Mouse (Mus musculus): ENCODE results near the gene Tpgs1. TPM values are rescaled to one million over a fixed set of nuclear protein-coding genes. Genes with fewer than 3 reads are reported as not detected.

The Tpgs1 gene
- polyA plus RNA-seq, 1 experiment, result 138 TPM

- Histone ChIP-seq H3K36me3 (ENCODE audit: control insufficient read depth, insufficient read depth, low read length) (peaks cover 42% of the 10 kb centered on the region), H3K4me1 (ENCODE audit: control insufficient read depth, insufficient read depth, insufficient read length, low read length) (peaks cover 21% of the 10 kb centered on the region), H3K27ac (ENCODE audit: insufficient read depth, low read depth, low read length) (no peak overlapping the region), H3K4me3 (ENCODE audit: low read depth, low read length) (no peak overlapping the region), H3K27me3 (ENCODE audit: control insufficient read depth, insufficient read depth, low read length) (no peaks in the 10 kb centered on the region)
- TF ChIP-seq POLR2A (IDR thresholded peaks at IDR 0.05; ENCODE audit: low read depth, low read length) (no peak), CTCF (IDR thresholded peaks at IDR 0.05; ENCODE audit: extremely low read depth, insufficient read length, insufficient replicate concordance, low read depth, low read length) (no peak)
- WGBS, result 93% methylated on average over 25 of the region's 25 CpGs
These were observed 15.8 kb downstream of the Tpgs1 start for GRCm38 (mm10) chr10:79684770-79685600.

DNA sequence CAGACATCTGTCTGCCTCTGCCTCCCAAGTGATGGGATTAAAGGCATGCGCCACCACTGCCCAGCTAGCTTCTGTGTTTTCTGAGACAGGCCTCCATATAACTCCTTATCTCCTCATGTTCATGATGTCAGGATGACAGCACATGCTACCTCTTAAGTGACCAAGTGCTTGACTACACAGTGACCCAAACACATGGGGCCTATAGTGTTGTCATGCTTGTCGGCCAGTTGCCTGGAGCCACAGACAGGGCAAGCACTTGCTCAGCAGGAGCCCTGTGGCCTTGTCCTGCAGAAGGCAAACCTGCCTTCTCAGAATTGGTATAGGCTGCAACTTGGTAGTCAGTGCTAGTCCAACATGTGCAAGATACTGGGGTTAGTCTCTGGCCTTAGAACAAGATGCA lies 17.1 kb downstream of the Tpgs1 start:
- Histone ChIP-seq H3K27me3 (ENCODE audit: control insufficient read depth, insufficient read depth, low read length) (no peaks in the 10 kb centered on the region), H3K4me3 (ENCODE audit: low read depth, low read length) (no peak overlapping the region), H3K27ac (ENCODE audit: insufficient read depth, low read depth, low read length) (no peak overlapping the region), H3K4me1 (ENCODE audit: control insufficient read depth, insufficient read depth, insufficient read length, low read length) (peaks cover 12% of the 10 kb centered on the region), H3K36me3 (ENCODE audit: control insufficient read depth, insufficient read depth, low read length) (peaks cover 42% of the 10 kb centered on the region)
- WGBS, result 91% methylated on average over 2 of the region's 2 CpGs
- no peak for TF ChIP-seq CTCF (IDR thresholded peaks at IDR 0.05; ENCODE audit: extremely low read depth, insufficient read length, insufficient replicate concordance, low read depth, low read length)
- TF ChIP-seq POLR2A (IDR thresholded peaks at IDR 0.05; ENCODE audit: low read depth, low read length), result no peak

GRCm38 (mm10) chr10:79686691-79687090 lies 17.5 kb downstream of the Tpgs1 start:
- TF ChIP-seq CTCF (IDR thresholded peaks at IDR 0.05; ENCODE audit: extremely low read depth, insufficient read length, insufficient replicate concordance, low read depth, low read length), result no peak
- no peak for TF ChIP-seq POLR2A (IDR thresholded peaks at IDR 0.05; ENCODE audit: low read depth, low read length)
- Histone ChIP-seq H3K36me3 (ENCODE audit: control insufficient read depth, insufficient read depth, low read length) (peaks cover 42% of the 10 kb centered on the region), H3K27ac (ENCODE audit: insufficient read depth, low read depth, low read length) (no peak overlapping the region), H3K4me3 (ENCODE audit: low read depth, low read length) (no peak overlapping the region), H3K4me1 (ENCODE audit: control insufficient read depth, insufficient read depth, insufficient read length, low read length) (peaks cover 12% of the 10 kb centered on the region), H3K27me3 (ENCODE audit: control insufficient read depth, insufficient read depth, low read length) (no peaks in the 10 kb centered on the region)
- 93% methylated on average over 1 of the region's 1 CpGs for WGBS

- TF ChIP-seq CTCF (IDR thresholded peaks at IDR 0.05; ENCODE audit: extremely low read depth, insufficient read length, insufficient replicate concordance, low read depth, low read length) (no peak), POLR2A (IDR thresholded peaks at IDR 0.05; ENCODE audit: low read depth, low read length) (no peak)
- WGBS, result 86% methylated on average over 6 of the region's 6 CpGs
- Histone ChIP-seq H3K27ac (ENCODE audit: insufficient read depth, low read depth, low read length) (no peak overlapping the region), H3K27me3 (ENCODE audit: control insufficient read depth, insufficient read depth, low read length) (no peaks in the 10 kb centered on the region), H3K36me3 (ENCODE audit: control insufficient read depth, insufficient read depth, low read length) (peaks cover 42% of the 10 kb centered on the region), H3K4me1 (ENCODE audit: control insufficient read depth, insufficient read depth, insufficient read length, low read length) (peaks cover 12% of the 10 kb centered on the region), H3K4me3 (ENCODE audit: low read depth, low read length) (no peak overlapping the region)
These were observed 18.3 kb downstream of the Tpgs1 start for GRCm38 (mm10) chr10:79687513-79687912.

- no peak within 1 kb of the TSS for H3K4me3 ChIP-seq (ENCODE audit: low read depth, low read length)
- no peaks in the 10 kb centered on the region for H3K27me3 ChIP-seq (ENCODE audit: control insufficient read depth, insufficient read depth, low read length)
- peaks cover 4% of the 10 kb centered on the region; the same call in 1 of the 2 replicates for H3K4me1 ChIP-seq (ENCODE audit: control insufficient read depth, insufficient read depth, insufficient read length, low read length)
- 79% methylated on average over 4 of the region's 4 CpGs for WGBS
- peaks cover 42% of the 10 kb centered on the region for H3K36me3 ChIP-seq (ENCODE audit: control insufficient read depth, insufficient read depth, low read length)
- TF ChIP-seq POLR2A (IDR thresholded peaks at IDR 0.05; ENCODE audit: low read depth, low read length) (no peak), CTCF (IDR thresholded peaks at IDR 0.05; ENCODE audit: extremely low read depth, insufficient read length, insufficient replicate concordance, low read depth, low read length) (no peak)
- H3K27ac ChIP-seq (ENCODE audit: insufficient read depth, low read depth, low read length), result no peak within 1 kb of the TSS
These were observed 19.6 kb downstream of the Tpgs1 start, which contains the start of gene Gzmm for GRCm38 (mm10) chr10:79688720-79689119. Gene Gzmm (plus strand): TSS chr10:79689020.

- Histone ChIP-seq H3K36me3 (ENCODE audit: control insufficient read depth, insufficient read depth, low read length) (peaks cover 42% of the 10 kb centered on the region), H3K4me1 (ENCODE audit: control insufficient read depth, insufficient read depth, insufficient read length, low read length) (no peaks in the 10 kb centered on the region), H3K27ac (ENCODE audit: insufficient read depth, low read depth, low read length) (no peak overlapping the region), H3K4me3 (ENCODE audit: low read depth, low read length) (no peak overlapping the region), H3K27me3 (ENCODE audit: control insufficient read depth, insufficient read depth, low read length) (no peaks in the 10 kb centered on the region)
- TF ChIP-seq CTCF (IDR thresholded peaks at IDR 0.05; ENCODE audit: extremely low read depth, insufficient read length, insufficient replicate concordance, low read depth, low read length), result no peak
- no peak for TF ChIP-seq POLR2A (IDR thresholded peaks at IDR 0.05; ENCODE audit: low read depth, low read length)
- 90% methylated on average over 3 of the region's 3 CpGs for WGBS
These were observed 20.0 kb downstream of the Tpgs1 start for GRCm38 (mm10) chr10:79689178-79689577.

DNA sequence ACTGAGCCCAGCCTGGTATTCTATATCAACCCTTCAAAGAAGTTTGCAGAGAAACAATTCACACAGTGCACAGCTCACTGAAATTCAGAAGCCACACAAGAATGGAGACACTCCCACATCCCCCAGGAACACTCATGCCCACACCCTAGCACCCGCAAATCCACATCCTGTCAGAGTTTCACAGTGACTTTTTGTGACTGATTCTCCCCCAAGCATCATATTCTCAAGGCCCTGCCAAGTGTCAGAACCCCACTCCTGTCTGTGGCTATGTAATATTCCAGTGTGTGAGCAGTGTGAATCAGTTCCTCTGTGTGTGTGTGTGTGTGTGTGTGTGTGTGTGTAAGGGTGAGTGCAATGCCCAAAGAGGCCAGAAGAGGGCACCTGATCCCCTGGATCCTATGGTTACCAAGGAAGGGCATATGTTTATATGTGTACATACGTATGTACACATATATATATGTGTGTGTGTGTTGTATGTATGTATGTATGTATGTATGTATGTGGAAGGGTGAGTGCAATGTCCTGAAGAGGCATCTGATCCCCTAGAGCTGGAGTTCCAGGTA lies 22.9 kb downstream of the Tpgs1 start:
- TF ChIP-seq POLR2A (IDR thresholded peaks at IDR 0.05; ENCODE audit: low read depth, low read length) (no peak), CTCF (IDR thresholded peaks at IDR 0.05; ENCODE audit: extremely low read depth, insufficient read length, insufficient replicate concordance, low read depth, low read length) (no peak)

More for the DNA sequence above, 22.9 kb downstream of the Tpgs1 start:
- Histone ChIP-seq H3K4me3 (ENCODE audit: low read depth, low read length) (no peak overlapping the region), H3K27ac (ENCODE audit: insufficient read depth, low read depth, low read length) (no peak overlapping the region), H3K4me1 (ENCODE audit: control insufficient read depth, insufficient read depth, insufficient read length, low read length) (peaks cover 13% of the 10 kb centered on the region), H3K36me3 (ENCODE audit: control insufficient read depth, insufficient read depth, low read length) (peaks cover 22% of the 10 kb centered on the region), H3K27me3 (ENCODE audit: control insufficient read depth, insufficient read depth, low read length) (no peaks in the 10 kb centered on the region)
- WGBS, result 95% methylated on average over 2 of the region's 2 CpGs

Measured in small intestine, adult 2 months (tissue).